Mouse (Mus musculus): Measurements from ENCODE around the gene Stk32c. TPM values are rescaled to one million over a fixed set of nuclear protein-coding genes. Genes with fewer than 3 reads are reported as not detected.

Stk32c gene
- polyA plus RNA-seq, 1 experiment, result 3.2 TPM

DNA sequence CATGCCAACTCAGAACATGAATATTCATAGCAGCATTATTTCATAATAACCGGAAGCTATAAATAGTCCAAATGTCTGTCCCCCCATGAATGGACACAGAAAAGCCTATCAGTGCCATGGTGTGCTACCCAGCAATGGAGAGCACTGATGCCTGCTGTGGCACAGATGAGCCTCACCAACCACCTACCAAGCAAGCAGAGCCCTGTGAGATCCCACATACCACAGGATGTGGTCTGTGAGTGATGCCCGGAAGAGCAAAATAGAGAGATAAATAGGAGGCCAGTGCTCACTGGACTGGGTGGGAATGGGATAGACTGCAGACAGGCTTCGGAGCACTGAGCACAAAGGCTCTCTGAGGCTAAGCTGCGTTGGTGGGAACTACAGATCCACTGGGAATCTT lies 16.1 kb downstream of the Stk32c start:
- Histone ChIP-seq H3K27ac (ENCODE audit: insufficient read depth, low read depth, low read length) (no peak overlapping the region), H3K27me3 (replicated peaks; ENCODE audit: control insufficient read depth, insufficient read depth, low read length) (no peaks in the 10 kb centered on the region), H3K4me1 (ENCODE audit: control insufficient read depth, insufficient read depth, low read length) (no peaks in the 10 kb centered on the region), H3K4me3 (ENCODE audit: insufficient read depth, low read depth, low read length) (no peak overlapping the region), H3K36me3 (ENCODE audit: control insufficient read depth, insufficient read depth, low read length) (no peaks in the 10 kb centered on the region)
- no peak for DNase-seq
- TF ChIP-seq POLR2A (IDR thresholded peaks at IDR 0.05; ENCODE audit: low read depth, low read length) (no peak), CTCF (conservative IDR thresholded peaks at IDR 0.05; ENCODE audit: insufficient read depth, insufficient read length, low read depth, low read length) (no peak)
- WGBS, result 74% methylated on average over 4 of the region's 4 CpGs

DNA sequence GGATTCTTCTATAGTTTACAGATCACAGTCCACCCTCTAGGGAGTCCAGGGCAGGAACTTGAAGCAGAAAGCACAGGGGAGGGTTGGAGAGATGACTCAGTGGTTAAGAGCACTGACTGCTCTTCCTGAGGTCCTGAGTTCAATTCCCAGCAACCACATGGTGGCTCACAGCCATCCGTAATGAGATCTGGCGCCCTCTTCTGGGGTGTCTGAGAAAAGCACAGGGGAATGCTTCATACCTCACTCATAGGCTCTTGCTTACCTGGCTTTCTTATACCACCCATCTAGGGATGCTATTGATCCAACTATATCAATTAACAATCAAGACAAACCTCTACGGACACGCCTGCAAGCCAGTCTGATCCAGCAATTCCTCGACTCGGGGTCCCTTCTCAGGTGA lies 21.5 kb downstream of the Stk32c start:
- Histone ChIP-seq H3K4me3 (ENCODE audit: insufficient read depth, low read depth, low read length) (no peak overlapping the region), H3K36me3 (ENCODE audit: control insufficient read depth, insufficient read depth, low read length) (no peaks in the 10 kb centered on the region), H3K4me1 (ENCODE audit: control insufficient read depth, insufficient read depth, low read length) (no peaks in the 10 kb centered on the region), H3K27me3 (replicated peaks; ENCODE audit: control insufficient read depth, insufficient read depth, low read length) (no peaks in the 10 kb centered on the region), H3K27ac (ENCODE audit: insufficient read depth, low read depth, low read length) (no peak overlapping the region)
- TF ChIP-seq POLR2A (IDR thresholded peaks at IDR 0.05; ENCODE audit: low read depth, low read length) (no peak), CTCF (conservative IDR thresholded peaks at IDR 0.05; ENCODE audit: insufficient read depth, insufficient read length, low read depth, low read length) (0 out of 2 replicates have a peak, but pooled peaks have one; percentile 21)
- WGBS, result 74% methylated on average over 6 of the region's 6 CpGs
- no peak for DNase-seq

GRCm38 (mm10) chr7:139190616-139191015 lies 22.5 kb downstream of the Stk32c start:
- Histone ChIP-seq H3K27me3 (replicated peaks; ENCODE audit: control insufficient read depth, insufficient read depth, low read length) (no peaks in the 10 kb centered on the region), H3K4me3 (ENCODE audit: insufficient read depth, low read depth, low read length) (no peak overlapping the region), H3K36me3 (ENCODE audit: control insufficient read depth, insufficient read depth, low read length) (no peaks in the 10 kb centered on the region), H3K27ac (ENCODE audit: insufficient read depth, low read depth, low read length) (no peak overlapping the region), H3K4me1 (ENCODE audit: control insufficient read depth, insufficient read depth, low read length) (no peaks in the 10 kb centered on the region)
- 85% methylated on average over 4 of the region's 4 CpGs for WGBS
- peak; percentile 41 for DNase-seq
- TF ChIP-seq CTCF (conservative IDR thresholded peaks at IDR 0.05; ENCODE audit: insufficient read depth, insufficient read length, low read depth, low read length), result no peak
- no peak for TF ChIP-seq POLR2A (IDR thresholded peaks at IDR 0.05; ENCODE audit: low read depth, low read length)

GRCm38 (mm10) chr7:139188634-139189207 lies 24.4 kb downstream of the Stk32c start:
- Histone ChIP-seq H3K27me3 (replicated peaks; ENCODE audit: control insufficient read depth, insufficient read depth, low read length) (no peaks in the 10 kb centered on the region), H3K4me1 (ENCODE audit: control insufficient read depth, insufficient read depth, low read length) (no peaks in the 10 kb centered on the region), H3K27ac (ENCODE audit: insufficient read depth, low read depth, low read length) (no peak overlapping the region), H3K4me3 (ENCODE audit: insufficient read depth, low read depth, low read length) (peak overlapping the region; percentile 47), H3K36me3 (ENCODE audit: control insufficient read depth, insufficient read depth, low read length) (no peaks in the 10 kb centered on the region)
- 5% methylated on average over 23 of the region's 23 CpGs for WGBS
- no peak for DNase-seq
- no peak for TF ChIP-seq POLR2A (IDR thresholded peaks at IDR 0.05; ENCODE audit: low read depth, low read length)
- TF ChIP-seq CTCF (conservative IDR thresholded peaks at IDR 0.05; ENCODE audit: insufficient read depth, insufficient read length, low read depth, low read length), result no peak

DNA sequence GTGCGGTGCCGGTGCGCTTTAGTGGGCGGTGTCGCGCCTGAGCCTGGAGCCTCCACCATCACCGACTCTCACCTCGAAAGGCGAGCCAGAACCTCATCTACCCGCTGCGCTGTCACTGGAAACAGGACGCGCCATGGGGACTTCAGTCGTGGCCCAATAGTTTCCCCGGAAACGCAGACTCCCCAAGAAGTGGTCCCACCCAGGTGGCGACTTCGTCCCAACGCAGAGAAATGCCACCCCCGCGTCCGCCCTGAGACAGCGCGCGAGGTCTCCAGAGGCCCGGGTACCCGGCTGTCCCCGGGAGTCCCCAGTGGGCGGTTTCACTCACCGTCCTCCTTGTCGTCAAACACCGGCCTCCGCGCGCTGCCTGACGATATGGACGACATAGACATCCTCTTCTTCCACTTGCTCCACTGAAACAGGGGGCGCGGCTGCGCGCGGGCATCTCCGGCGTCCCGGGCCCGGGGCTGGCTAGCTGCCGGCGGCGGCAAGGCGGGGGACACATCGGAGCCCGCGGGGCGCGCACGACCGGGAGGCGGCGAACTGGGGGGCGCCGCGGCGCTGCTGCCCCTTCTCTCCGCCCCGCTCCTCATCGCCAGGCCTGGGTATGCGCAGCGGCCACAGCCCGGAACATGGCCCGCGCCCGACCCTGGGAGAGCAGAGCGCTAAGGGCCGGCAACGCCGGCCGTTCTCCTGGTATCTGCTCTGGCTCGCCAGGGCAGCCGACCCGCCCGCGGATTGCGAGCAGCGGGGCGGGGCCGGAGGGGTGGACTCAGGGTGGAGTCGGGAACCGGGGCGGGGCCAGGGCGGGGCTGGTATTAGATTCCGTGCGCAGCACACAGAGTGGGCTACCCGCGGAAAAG lies 25.1 kb downstream of the Stk32c start:
- no peaks in the 10 kb centered on the region for H3K27me3 ChIP-seq (replicated peaks; ENCODE audit: control insufficient read depth, insufficient read depth, low read length)

DNA sequence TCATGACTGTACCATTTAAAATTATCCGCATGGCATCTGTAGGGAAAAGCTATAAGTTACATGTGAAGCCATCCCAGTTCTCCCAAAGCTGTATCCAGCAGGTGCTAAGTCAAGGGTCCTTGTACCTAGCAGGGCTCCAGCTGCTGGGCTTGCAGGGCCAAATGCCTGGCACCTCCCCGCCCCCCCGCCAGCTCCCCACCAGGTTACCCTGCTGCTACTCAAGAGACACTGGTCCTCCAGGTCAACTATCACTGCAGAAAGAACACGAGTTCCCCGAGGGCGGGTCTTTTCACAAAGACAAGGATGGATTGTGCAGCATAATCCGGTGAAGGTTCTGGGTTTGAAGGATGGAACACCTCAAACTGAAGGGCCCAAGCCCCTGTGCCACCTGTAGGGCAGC lies 25.8 kb downstream of the Stk32c start:
- 42% methylated on average over 7 of the region's 7 CpGs for WGBS
- no peak for DNase-seq
- Histone ChIP-seq H3K27me3 (replicated peaks; ENCODE audit: control insufficient read depth, insufficient read depth, low read length) (no peaks in the 10 kb centered on the region), H3K4me3 (ENCODE audit: insufficient read depth, low read depth, low read length) (peak overlapping the region; percentile 47; the same call in 1 of the 2 replicates), H3K36me3 (ENCODE audit: control insufficient read depth, insufficient read depth, low read length) (no peaks in the 10 kb centered on the region), H3K4me1 (ENCODE audit: control insufficient read depth, insufficient read depth, low read length) (no peaks in the 10 kb centered on the region), H3K27ac (ENCODE audit: insufficient read depth, low read depth, low read length) (no peak overlapping the region)
- TF ChIP-seq POLR2A (IDR thresholded peaks at IDR 0.05; ENCODE audit: low read depth, low read length) (no peak), CTCF (conservative IDR thresholded peaks at IDR 0.05; ENCODE audit: insufficient read depth, insufficient read length, low read depth, low read length) (no peak)

More for the DNA sequence above, 25.1 kb downstream of the Stk32c start:
- H3K4me3 ChIP-seq (ENCODE audit: insufficient read depth, low read depth, low read length), result peak overlapping the region; percentile 47
- no peaks in the 10 kb centered on the region for H3K36me3 ChIP-seq (ENCODE audit: control insufficient read depth, insufficient read depth, low read length)
- TF ChIP-seq CTCF (conservative IDR thresholded peaks at IDR 0.05; ENCODE audit: insufficient read depth, insufficient read length, low read depth, low read length) (no peak), POLR2A (IDR thresholded peaks at IDR 0.05; ENCODE audit: low read depth, low read length) (no peak)
- no peaks in the 10 kb centered on the region for H3K4me1 ChIP-seq (ENCODE audit: control insufficient read depth, insufficient read depth, low read length)
- H3K27ac ChIP-seq (ENCODE audit: insufficient read depth, low read depth, low read length), result no peak overlapping the region
- WGBS, result under 1% methylated on average over 93 of the region's 94 CpGs
- DNase-seq, result peak; percentile 77

DNA sequence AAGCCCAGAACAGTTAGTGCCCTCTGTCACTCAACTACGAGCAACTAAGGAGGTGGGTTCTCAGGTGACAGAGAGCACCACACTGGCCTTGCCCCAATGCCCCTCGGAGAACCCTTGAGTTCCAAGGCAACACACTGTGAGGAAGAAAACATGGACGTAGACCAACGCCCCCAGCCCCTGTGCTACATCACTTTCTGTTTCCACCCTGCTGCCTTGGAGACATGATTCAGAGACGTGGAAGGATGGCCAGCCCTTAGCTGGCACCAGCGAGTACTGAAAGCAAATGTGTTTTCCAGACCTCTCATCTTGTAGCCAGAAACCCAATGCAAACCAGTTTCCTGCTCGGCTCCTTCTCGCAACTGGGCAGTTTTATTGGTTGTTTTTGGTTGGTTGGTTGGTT lies 26.7 kb downstream of the Stk32c start:
- no peak for DNase-seq
- WGBS, result 46% methylated on average over 8 of the region's 8 CpGs
- no peak overlapping the region for H3K27ac ChIP-seq (ENCODE audit: insufficient read depth, low read depth, low read length)
- H3K4me1 ChIP-seq (ENCODE audit: control insufficient read depth, insufficient read depth, low read length), result no peaks in the 10 kb centered on the region
- no peaks in the 10 kb centered on the region for H3K27me3 ChIP-seq (replicated peaks; ENCODE audit: control insufficient read depth, insufficient read depth, low read length)
- no peaks in the 10 kb centered on the region for H3K36me3 ChIP-seq (ENCODE audit: control insufficient read depth, insufficient read depth, low read length)
- TF ChIP-seq POLR2A (IDR thresholded peaks at IDR 0.05; ENCODE audit: low read depth, low read length) (no peak), CTCF (conservative IDR thresholded peaks at IDR 0.05; ENCODE audit: insufficient read depth, insufficient read length, low read depth, low read length) (no peak)
- H3K4me3 ChIP-seq (ENCODE audit: insufficient read depth, low read depth, low read length), result no peak overlapping the region
